Mouse (Mus musculus) retina, postnatal 1 day (tissue): Measurements from ENCODE around the gene Rnf186.
"Not testable (repeated sequence)": the region's sequence is repeated elsewhere in the genome, so short reads cannot be mapped to it uniquely, and the experiment has no call there.

ENCODE experiments used
- DNase-seq: peaks from one replicate; pipeline ENCODE4 v3.0.0-alpha.2; 2012

Rnf186 gene

DNA sequence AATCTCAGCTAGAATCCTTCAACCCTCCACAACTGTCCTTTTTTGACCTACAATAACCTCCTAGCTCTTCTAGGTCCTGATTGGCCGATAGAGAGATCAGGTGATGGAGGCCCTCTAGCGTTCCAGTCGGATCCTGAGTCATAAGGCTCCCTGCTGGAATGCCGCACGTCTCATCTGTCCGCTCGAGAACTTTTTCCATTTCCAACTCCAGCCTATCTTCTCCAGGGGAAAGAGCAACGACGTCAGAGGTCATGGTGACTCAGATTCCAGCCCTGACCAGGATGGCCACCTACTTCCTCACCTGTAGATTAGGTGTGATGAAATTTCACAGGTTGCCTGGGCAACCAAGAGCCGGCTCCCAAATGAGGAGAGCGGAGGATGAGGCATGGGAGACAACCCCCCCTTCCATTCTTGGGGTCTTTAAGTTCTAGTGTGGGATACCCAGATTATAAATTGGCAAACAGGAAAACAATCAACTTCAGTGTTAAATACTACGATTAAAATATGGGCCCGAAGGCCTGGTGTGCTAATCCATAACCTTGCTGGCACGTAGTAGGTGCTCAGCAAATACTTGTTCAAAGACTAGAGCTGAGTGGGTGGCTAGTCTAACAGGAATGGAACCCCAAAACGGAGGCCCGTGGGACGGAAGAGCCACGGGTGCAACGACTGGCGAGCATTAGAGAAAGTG is 5.4 kb downstream of the Rnf186 start:
- peak; percentile 74 for DNase-seq

DNA sequence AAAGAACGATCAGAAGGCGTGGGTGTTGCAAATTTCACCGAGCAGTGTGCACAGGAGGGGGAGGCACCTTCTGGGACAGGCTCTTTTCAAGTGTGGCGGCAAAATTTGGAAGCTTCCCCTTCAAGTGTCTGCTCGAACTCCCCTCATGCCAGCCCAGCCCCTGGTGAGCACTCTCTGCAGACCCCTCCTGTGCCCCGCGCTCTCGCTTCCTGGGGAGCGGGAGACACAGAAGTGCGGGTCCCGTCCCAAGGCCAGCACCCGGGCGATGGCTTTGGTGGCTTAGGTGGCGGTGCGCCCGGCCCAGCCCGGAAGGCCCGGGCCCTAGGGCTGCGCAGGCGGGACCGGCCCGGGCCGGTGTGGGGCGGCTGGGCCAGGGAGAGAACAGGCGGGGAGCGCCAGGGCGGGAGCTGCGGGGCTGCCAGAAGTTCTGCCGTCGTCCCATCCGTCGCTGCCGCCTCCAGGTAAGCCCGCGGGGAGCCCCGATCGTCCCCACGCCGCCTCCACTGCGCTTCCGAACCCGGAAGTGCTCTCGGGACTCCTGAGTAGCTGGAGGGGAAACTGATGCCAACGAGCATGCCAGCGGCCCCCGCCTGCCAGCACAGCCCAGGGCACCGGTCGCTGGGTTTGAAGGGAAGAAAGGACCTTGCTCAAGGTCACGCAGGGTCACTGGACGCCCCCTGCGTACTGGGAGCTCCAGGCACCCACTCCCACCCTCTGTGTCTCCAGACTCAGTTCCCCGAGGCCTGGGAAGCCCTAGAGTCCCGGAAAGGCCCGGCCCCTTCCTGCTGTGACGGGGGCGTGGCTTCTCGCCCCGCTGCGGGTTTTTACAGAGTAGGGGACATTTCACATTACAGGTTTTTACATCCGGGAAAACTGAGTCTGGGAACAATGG is 6.2 kb downstream of the Rnf186 start, which contains the start of gene Tmco4:
Gene Tmco4 (plus strand): TSS at position 62 of the 892 bp plus-strand sequence.
- DNase-seq = peak; percentile 60

DNA sequence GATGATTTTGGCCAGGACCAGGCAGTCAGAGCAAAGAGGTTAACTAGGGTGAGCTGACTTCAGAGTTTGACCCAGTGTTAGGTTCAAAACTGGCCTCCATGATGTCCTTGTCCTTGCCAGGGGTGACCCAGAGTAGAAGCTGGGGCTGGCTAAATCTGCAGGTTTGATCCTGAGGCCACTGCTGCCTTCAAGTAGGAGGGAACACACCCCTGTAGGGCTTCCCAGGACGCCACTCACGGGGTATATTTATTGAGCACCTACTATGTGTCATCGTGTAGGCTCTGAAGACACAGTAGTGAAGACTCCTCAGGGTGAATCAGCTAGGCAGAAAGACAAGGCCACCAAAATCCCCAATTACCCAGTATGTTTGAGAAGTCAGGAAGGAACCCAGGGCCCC is 6.8 kb downstream of the Rnf186 start:
- no peak for DNase-seq

GRCm38 (mm10) chr4:138974540-138974939 is 7.6 kb downstream of the Rnf186 start:
- not testable (repeated sequence) for DNase-seq

DNA sequence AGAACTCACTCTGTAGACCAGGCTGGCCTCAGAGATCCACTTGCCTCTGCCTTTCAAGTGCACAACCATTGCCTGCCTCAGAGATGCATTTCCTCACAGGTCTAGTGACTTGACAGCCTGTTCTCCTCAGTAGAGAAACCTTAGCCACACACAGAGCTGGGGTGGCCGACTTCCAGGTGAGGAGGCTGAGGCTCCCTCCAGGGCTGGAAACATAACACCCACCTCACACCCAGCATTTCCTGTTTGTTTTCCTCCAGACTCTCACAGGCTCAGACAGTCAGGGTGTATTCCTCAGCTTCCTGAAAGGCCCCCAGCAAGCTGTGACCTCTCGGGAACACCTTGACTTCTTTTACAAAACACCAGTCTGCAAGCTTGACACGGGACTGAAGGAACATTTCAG is 8.3 kb downstream of the Rnf186 start:
- no peak for DNase-seq

GRCm38 (mm10) chr4:138976046-138976445 is 9.1 kb downstream of the Rnf186 start:
- no peak for DNase-seq

- no peak for DNase-seq
These were observed 13.1 kb downstream of the Rnf186 start for GRCm38 (mm10) chr4:138980021-138980420.

DNA sequence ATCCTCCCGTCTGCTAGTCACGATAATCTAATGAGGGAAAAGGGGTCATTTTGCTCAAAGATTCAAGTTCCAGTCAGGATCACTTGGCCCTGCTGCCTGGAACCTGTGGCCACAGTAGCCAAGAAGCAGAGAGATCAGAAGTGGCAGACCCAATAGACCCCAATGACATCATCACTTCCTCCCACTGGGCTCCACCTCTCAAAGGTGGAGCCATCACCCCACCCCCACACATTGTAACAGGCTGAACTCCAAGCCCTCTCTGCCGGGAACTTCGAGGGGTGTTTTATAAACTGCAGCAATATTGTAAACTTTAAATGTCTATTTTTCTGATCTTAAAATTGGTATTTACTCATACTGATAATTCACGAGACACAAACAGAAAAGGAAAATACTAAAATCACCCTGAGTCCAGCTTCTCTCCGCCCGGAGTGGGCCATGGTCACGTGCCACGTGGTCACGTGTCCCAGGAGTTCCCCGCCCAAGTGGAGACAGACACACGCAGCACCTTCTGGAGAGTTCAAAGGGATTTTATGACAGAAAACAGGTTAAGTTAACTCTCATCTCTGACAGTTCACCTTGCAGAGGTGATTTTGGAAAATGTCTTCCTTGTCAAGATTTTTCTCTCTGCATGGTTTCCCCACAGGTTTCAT is 14.0 kb downstream of the Rnf186 start:
- peak; percentile 25 for DNase-seq

DNA sequence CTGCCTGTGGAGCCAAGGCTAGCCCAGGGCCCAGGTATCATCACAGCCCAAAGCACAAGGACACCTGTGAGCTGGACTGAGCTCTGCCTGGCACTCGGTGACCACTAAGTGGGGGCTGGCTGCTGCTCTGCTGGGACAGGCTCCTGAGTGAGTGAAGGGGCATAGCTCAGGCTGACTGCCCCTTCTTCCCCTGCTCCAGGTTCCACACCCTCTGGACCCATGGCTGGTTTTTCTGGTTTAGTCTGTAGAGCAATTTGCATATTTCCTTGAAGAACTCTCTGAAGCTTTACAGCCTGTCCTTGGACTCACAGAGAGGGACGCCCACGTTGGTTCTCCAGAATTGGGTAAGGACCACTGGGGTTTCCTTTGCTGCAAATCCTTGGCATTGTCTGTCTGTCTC is 16.5 kb downstream of the Rnf186 start:
- DNase-seq = no peak

GRCm38 (mm10) chr4:138984744-138985143 is 17.8 kb downstream of the Rnf186 start:
- no peak for DNase-seq

- DNase-seq = no peak
These were observed 19.4 kb downstream of the Rnf186 start for GRCm38 (mm10) chr4:138986280-138986679.

GRCm38 (mm10) chr4:138994389-138994788 is 27.5 kb downstream of the Rnf186 start:
- no peak for DNase-seq

- DNase-seq = no peak
These were observed 29.5 kb downstream of the Rnf186 start for GRCm38 (mm10) chr4:138996410-138996809.

DNA sequence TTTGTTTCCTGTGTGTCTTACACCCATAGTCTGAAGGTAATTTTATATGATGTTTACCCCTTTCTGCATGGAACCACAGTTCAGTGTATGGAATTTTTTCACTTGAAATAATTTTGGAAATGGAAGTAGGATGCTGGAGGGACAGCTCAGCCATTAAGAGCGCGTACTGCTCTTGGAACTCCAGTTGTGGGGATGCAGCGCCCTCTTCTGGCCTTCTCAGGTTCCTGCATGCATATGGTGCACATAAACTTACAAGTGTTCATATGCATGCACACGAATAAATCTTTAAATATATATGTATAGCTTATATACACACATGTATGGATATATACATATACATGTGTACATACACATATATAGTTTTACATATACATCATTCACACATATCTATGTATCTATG is 30.2 kb downstream of the Rnf186 start:
- no peak for DNase-seq

- DNase-seq = no peak
These were observed 31.7 kb downstream of the Rnf186 start for GRCm38 (mm10) chr4:138998611-138999010.

GRCm38 (mm10) chr4:139001026-139001425 is 34.1 kb downstream of the Rnf186 start:
- no peak for DNase-seq

DNA sequence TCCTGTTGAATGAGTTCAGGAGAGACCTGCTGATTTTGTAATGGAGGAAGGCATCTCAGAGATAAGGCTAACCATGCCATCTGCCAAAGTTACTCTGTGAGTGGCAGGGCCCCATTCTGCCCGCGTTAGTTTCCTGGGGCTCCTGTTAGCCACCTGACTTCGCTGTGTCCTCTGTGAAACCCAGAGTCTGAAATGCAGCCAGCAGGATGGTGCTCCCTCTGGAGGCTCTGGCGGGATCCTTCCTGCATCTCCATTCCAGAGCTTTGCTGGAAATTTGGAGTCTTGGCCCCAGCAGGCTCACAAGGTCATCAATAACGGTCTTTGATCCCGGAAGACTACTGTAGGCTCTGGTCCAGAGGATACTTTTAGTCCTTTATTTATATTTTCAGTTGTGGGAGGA is 34.5 kb downstream of the Rnf186 start:
- DNase-seq = no peak

DNA sequence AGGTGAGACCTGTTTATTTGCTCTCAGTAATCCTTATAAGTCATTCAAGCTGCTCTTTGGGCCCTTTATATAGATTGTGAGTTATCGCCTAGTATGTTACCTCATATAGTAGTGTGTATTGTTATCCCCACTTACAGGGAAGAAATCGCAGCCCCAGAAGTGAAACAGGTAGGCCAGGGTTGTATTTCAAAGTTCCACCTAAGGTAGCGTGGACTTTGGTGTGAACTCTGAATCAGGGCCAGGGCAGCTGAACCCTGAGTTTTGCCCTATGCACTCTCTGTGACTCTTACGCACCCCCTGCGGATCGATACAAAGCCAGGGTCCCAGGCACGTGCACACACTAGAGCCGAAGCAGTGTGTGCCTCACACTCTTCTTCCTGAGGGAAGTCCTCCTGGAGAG is 37.2 kb downstream of the Rnf186 start:
- no peak for DNase-seq

DNA sequence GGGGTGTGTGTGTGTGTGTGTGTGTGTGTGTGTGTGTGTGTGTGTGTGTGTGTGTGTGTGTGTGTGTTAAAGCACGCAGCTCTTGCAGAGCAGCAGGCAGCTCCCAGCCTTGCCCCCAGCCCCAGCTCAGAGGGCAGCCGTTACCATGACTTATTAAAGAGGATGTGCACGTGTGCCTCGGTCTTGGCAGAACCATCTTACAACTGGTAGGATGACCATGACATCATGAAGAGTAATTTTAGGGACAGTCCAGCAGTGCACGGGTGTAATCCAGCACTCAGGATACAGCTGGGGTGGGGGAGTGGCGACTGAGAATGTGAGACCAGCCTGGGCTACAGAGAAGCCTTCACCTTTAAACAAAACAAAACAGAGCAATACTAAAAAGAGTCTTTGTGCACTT is 38.3 kb downstream of the Rnf186 start:
- DNase-seq = no peak

DNA sequence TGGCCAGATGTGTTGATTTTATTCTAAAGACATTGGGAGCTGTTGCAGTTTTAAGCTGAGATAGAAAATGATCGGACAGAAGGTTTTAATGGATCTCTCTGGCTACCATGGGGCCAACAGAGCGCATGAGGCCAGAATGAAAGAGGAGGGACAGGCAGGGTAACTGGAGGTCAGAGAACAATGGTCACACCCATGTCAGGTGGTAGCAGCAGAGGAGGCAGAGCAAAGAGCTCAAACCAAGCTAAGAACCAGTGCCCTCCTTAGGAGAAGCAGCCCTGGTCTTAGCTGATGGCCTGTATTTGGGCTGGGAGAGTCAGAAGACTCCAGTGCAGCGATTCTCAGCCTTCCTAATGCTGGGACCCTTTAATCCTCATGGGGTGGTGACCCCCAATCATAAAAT is 40.4 kb downstream of the Rnf186 start:
- no peak for DNase-seq

DNA sequence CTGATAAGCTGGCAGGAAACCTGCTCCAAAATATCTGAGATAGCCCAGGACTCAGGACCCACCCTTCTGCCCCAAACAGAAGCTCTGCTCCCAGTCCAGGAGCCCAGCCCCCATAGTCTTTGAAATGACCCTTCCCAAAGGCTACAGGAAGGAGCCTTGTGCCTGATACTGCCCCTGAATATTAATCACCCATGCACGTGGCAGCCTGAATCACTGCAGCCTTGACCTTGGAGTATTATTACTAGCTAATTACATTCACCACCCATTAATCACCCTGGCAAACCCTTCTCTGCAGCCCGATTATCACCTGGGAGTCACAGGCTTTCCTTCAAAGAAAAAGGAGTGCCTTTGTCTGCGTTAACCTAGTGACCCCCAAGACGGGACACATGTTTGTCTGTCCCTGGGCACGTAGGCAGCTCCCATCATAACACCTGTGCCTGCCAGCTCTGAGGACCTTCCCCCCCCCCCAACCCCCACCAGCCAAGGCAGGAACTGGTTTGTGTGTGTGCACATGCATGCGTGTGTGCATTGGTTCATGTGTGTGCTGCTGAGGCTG is 41.1 kb downstream of the Rnf186 start:
- DNase-seq = no peak

- no peak for DNase-seq
These were observed 44.3 kb downstream of the Rnf186 start for GRCm38 (mm10) chr4:139011201-139011702.

DNA sequence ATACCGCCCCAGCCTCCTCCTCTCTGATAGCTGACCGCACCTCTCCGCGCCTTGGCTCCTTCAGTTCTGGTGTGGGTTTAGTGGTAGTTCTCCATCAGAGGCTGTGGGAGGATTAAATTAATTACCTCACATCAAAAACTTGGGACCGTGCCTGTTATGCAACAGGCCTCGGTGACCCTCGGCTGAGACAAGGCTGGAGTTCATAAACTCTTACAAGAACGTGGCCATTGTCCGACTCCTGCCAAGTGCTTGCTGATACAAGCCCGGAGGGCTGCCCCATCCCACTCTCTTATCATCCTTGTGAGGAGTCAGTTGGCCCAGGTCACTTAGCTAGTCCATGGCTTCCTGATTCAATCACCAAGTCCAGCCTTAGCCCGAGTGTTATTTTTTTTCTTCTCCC is 46.4 kb downstream of the Rnf186 start:
- DNase-seq = no peak
